Mouse (Mus musculus): ENCODE results near the gene Cacna2d1. TPM values are rescaled to one million over a fixed set of nuclear protein-coding genes. Genes with fewer than 3 reads are reported as not detected.

The Cacna2d1 gene
- polyA plus RNA-seq, 1 experiment, result 35.8 TPM

DNA sequence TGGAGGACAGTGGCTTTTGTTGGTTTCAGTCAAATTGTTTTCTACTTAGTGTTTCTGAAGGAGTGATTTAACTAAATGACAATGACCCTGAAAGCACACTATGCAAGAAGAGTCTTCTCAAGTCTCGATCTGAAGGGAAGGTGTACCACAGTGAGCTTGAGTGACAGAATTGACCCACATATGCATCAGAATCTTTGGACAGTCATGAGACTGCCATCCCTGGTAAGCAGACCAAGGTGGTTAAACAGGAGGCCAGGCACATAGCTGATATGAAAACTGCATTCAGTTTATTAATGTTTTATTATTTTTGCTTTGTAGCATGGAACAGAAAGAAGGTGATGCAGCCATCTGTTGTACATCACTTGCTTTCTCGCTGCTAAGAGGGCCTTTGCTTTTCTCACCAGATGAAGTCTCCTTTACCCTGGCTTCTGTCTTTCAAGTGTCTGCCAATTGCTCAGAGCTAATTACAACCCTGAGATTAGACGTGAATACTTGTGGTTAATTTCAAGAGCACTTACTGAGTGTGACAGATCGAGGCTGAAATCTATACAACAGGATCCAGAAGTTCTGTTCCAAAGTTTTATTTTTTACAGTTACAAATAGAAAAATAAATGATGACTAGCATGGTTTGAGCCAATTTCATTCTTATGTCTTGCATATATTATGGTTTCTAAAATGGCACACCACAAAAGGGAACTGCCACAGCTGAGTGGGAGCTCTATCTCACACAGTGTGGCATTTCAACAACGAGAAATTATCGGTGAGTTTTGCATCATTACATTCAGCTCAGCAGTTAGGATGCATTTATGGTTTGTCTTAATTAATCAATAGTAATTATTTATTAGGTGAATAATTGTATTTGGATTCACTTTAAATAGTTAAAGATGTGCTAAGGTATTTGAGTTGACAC, 221.1 kb downstream of the Cacna2d1 start:
- no peak for DNase-seq (ENCODE audit: low spot score)

DNA sequence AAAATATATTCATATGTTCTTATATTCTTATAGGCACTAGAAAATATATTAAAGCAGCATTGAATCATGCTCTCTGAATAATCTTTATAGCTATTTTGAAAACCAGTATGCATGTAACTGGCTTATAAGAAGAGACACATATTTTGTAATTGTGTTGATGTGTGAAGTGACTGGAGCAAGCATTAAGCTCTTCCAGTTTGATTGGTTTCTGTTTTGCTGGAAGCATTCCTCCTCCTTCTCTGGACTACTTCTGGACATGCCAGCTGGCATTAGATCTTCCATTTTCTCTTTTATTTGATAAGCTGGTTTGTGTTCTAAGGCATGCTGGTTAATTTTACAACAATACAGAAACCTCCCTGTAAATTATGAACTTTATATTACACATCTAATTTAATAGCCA, 228.8 kb downstream of the Cacna2d1 start:
- DNase-seq (ENCODE audit: low spot score), result no peak

DNA sequence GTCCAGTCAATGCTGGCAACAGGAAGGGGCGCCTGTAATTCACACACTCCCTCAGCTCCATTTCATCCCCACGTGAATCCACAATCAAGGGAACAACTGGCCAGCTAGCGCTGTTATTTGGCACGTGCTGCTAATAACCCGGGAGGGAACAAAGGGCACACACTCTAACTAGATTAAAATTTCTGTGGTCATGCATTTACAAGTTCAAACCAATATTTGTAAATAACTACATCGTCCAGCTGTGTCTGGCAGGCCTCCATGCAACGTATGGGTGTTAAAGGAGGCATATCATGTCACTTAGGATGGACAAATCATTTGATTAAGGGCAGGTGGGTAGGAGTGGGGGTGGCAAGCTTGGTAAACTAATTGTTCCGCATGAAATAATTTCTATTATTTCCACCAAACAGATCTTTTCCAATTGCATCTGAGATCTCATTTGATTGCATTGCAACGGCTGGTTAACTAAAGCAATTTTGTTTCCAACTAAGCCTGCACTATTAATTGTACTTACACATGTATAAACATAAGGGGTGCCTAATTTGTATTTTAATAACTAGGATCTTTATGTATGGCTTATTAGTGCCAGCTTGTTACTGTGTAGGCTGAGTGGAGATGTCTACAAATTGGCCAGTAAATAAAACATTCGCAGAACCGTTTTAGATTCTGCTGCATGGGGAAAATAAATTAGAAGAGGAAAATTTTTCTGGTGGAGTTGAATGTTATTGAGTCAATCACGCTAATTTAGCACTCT, 231.8 kb downstream of the Cacna2d1 start:
- DNase-seq (ENCODE audit: low spot score), result no peak

GRCm38 (mm10) chr5:16166868-16167267, 232.4 kb downstream of the Cacna2d1 start:
- DNase-seq (ENCODE audit: low spot score), result no peak

DNA sequence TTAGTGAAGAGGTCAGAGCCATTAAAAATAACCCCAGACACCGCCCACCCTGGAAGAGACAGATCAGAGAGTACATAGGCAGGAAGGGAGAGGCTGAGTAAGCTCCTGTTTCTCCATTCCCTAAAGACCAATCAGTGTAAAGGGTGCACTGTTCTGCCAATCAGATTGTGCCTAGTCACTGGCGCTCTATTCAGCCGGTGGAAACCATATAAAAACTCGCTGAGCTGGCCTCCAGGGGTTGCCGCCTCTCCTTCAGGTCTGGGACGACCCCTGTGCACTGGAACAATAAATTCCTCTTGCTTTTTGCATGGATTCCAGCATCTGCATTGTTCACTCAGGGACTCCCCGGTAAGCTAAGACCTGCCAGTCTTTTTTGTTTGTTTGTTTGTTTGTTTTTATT, 246.6 kb downstream of the Cacna2d1 start:
- no peak for DNase-seq (ENCODE audit: low spot score)

DNA sequence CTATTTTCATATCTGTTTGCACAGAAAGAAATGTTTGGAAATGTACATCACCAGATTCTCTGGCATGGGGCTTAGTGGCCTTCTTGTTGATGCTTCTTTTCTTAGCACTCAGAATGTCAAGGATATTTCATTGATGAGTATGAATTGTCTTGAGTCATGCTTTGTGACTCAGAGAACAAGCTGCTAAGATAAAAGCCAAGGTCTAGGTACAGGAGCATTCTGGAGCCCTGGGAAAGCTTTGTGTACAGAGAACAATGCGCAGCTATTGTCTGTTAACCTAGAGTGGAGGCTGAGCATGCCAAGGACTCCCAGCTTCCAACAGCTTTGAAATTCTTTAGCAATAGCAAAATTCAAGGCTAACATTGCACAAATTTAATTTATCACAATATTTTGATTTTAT, 249.6 kb downstream of the Cacna2d1 start:
- no peak for DNase-seq (ENCODE audit: low spot score)

- no peak for DNase-seq (ENCODE audit: low spot score)
These were observed 253.4 kb downstream of the Cacna2d1 start for GRCm38 (mm10) chr5:16187931-16188330.

DNA sequence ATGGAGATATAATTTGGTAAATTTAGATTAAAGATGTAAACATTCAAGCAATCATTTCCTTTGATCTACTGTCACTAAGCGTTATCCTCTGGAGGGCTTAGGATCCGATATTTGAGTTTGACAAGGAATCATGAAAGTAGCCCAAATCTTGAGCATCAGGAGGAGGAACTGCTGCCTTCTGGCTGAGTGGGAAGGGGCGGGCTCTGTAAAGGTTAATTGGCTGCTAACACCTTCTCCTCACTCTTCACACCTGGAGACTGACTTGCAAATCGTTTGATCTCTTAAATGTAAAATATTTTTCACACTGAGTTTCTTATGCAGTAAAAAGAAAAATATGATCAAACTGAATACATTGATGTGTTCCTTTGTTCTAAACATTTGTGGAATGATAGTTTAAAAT, 255.4 kb downstream of the Cacna2d1 start:
- no peak for DNase-seq (ENCODE audit: low spot score)

DNA sequence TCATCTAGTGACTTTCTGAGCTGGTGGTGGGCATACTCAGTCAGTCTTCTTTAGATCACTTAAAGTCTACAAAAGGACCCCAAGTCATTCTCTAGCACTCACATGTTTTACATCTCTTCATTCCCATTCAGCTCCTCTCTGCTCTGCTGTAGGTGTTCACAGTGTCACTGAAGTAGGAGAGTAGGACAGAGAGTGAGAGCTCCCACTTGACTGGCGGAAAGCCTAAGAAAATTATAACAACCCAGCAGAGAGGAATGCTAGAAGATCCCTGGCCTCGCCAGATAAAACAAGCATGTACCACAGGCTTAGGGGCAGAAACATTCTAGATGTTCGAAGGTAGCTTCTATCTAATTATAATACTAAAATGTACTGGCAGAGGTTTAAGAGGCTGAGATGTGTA, 256.7 kb downstream of the Cacna2d1 start:
- DNase-seq (ENCODE audit: low spot score), result no peak

DNA sequence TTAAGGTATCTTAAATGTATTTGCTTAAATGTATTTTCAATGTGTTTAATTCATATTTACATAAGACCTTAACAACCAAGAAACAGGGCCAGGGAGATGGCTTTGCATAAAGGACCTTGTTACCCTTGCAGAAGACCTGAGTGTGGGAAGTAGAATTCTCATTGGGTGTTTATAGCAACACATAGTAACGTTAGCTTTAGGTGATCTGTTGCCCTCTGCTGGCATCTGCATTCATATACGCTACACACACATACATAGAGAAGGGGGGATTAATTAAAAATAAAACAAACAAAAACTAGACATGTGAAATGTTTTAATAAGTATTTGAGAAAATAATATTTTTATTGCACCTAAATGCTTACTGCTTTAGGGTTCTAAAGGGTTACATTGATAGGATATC, 265.3 kb downstream of the Cacna2d1 start:
- DNase-seq (ENCODE audit: low spot score), result no peak

DNA sequence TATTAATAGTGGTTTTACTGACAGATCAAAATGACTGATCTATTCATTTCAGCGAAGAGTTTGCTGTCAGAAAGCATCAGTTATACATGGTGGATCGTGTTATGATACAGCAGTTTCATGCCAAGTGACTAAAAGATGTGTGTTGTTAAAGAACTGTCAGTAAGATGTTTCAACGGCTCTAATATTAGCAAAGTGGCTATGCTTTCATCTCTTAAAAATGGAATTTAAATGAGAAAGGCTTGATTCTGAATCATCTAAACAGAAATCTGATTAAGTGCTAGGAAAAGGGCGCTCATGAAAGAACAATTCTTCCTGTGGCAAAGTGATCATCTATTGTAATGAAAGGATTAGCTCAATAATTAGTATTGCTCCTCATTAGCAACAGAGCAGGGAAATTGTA, 287.5 kb downstream of the Cacna2d1 start:
- no peak for DNase-seq (ENCODE audit: low spot score)

- DNase-seq (ENCODE audit: low spot score), result no peak
These were observed 290.9 kb downstream of the Cacna2d1 start for GRCm38 (mm10) chr5:16225359-16225758.

DNA sequence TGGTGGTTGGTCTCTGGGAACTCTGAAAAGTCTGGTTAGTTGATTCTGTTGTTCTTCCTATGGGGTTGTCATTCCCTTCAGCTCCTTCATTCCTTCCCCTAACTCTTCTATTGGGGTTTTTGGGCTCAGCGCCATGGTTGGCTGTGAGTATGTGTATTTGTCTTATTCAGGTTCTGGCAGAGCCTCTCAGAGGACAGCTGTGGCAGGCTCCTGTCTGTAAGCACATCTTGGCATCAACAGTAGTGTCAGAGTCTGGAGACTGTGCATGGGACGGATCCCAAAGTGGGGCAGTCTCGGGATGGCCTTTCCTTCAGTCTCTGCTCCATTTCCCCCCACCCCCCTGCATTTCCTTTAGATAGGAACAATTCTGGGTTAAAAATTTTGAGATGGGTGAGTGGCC, 294.9 kb downstream of the Cacna2d1 start:
- no peak for DNase-seq (ENCODE audit: low spot score)

- DNase-seq (ENCODE audit: low spot score), result no peak
These were observed 297.0 kb downstream of the Cacna2d1 start for GRCm38 (mm10) chr5:16231477-16231876.

DNA sequence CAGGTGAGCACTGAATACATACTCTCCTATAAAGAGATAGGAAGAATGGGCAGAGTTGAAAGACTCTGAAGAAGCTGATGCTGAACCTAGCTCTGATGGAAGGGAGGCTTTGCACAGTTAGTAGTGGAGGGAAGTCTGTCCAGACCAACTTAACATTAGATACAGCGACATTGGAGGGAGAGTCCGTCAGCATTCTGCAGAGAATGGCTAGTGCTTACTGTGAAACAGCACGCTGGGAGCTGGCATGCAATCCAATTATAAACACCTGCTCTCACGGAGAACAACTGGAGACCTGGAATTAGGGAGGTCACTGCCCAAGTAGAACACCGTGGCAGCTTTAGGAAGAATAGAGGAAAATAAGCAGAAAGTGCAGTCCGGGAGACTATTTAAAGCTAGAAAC, 300.4 kb downstream of the Cacna2d1 start:
- no peak for DNase-seq (ENCODE audit: low spot score)

DNA sequence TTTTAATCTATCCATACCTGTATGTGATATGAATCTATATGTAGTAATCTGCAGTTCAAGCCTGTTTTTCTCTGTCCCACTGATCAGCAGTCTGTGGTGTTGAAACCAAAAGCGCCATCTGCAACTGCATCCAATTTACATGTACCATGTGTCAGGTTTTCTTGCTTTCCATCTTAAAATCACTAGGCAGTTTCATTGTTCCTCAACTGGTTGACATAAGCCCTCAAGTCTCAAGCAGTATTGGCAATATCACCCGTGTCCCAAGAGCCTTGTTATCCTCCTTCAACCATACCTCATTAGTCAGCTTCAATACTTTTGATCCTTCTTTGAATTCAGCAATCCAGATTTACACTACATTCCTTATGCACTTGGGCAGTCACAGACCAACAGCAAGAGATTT, 301.4 kb downstream of the Cacna2d1 start:
- DNase-seq (ENCODE audit: low spot score), result no peak

DNA sequence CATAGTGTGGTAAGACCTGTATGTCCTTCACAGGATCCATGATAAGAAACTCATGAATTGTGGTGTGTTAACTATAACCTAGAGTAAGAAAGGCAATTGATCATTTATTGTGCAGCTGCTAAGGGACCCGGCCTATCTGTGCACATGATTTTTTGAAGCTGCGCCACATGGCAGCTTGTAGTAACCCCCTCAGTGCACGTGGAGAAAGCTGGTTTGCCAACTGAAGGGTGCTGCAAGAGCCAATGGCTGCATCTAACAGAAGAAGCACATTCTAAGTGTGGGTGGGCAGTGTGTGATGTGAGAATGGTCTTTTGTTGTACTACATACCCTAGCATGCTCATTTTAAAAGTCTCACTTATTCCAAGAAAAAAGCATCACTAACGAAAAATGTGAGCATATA, 302.1 kb downstream of the Cacna2d1 start:
- no peak for DNase-seq (ENCODE audit: low spot score)

- DNase-seq (ENCODE audit: low spot score), result no peak
These were observed 303.5 kb downstream of the Cacna2d1 start for GRCm38 (mm10) chr5:16237972-16238371.

DNA sequence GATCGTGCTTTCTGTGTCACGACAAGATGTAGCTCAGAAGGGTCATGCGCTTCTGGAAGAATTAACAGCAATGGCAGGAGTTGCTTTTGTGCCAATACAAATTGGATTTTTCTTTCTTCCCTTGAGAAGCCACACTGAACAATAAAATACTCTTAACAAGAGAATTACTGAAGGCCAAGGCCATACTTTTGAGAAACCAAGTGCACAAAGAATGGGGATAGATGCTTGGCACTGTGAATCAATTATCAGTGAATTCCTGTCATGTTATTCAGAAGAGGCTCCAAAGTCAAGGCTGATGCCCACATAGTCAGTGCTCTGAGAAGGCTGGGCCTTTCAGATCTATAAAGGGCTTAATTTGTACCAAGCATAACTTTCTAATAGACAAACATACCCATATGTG, 305.8 kb downstream of the Cacna2d1 start:
- no peak for DNase-seq (ENCODE audit: low spot score)

- DNase-seq (ENCODE audit: low spot score), result no peak
These were observed 309.1 kb downstream of the Cacna2d1 start for GRCm38 (mm10) chr5:16243599-16243998.

DNA sequence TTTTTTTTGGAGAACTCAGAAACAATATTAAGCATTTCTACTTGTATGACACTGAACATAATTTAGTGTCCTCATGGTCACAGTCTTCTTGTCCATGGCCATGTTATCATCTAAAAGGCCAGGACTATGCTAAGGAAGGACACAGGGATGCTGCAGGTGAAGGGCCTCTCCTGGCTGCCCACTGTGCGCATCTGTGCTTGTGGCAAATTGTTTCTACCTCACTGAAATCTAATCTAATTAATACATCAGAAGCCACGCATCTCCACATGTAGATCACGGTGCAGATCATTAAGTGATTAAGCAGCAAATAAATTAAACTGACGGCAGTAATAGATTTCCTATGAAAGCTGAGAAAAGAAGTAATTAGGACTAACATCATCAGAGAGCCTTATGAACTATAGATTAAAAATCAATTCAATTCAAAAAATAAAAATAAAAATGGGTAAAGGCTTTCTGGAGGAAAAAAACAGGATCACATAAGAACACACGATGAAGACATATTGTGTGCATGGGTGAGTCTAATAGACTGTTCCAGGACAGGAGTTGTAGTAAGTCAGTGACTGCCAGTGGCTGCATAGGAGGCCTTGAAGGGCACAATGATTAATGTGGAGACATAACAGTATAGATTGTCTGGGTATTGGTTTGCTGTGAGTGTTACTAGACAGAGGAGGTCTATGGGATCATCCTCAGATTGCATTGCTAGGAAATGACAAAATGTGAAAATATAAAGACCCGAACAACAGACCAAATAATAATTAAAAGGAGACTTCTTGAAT, 318.4 kb downstream of the Cacna2d1 start:
- DNase-seq (ENCODE audit: low spot score), result no peak

DNA sequence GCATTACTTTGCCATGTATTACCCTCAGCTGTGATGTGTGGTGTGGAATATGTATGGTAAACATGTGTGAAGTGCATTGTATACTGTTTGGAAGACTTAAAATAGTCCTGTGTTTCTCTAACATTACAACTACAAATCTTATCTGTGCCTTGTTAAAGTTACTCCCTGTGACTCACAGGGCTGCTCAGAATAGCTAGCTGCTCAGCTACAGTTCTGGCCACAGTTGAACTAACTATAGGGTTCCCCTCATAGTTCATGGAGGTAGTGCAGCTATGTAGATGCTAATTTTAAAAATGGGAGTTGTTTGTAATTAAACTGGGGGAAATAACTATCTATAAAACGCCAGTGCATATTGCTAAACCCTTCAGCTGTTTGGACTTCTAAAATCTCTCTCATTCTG, 319.3 kb downstream of the Cacna2d1 start:
- DNase-seq (ENCODE audit: low spot score), result no peak

Data from urinary bladder, adult 2 months (tissue).